Mouse (Mus musculus) testis, postnatal 10 days (tissue): ENCODE data around the gene Capn12.

ENCODE experiments used
- DNase-seq: peaks from one replicate; pipeline ENCODE4 v3.0.0; 2021; ENCODE audit warnings: low spot score

Capn12 gene

GRCm38 (mm10) chr7:28921178-28921577, 40.0 kb downstream of the Capn12 start:
- DNase-seq = no peak

GRCm38 (mm10) chr7:28921722-28922465, 40.7 kb downstream of the Capn12 start:
- no peak for DNase-seq

- DNase-seq = no peak
Observed at GRCm38 (mm10) chr7:28922606-28923005, 41.4 kb downstream of the Capn12 start.

DNA sequence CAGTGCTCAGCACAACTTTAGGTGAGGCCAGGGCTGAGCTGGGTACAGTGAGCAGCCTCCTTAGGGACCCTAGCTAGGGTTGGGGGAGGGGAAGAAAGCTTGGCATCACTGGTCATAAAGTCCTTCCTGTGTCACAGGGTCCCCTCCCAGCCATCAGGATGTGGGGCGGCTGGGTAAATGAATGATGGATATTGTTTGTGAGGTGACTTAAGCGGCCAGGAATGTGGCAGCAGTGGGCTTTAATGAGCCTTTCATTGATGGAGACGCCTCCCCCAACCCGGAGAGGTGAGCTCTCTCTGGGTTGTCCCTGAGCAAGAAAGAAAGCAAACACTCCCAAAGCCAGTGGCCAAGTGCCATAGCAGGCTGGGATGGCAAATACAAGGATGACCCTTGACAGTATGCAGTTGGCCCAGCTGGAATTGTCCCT, 42.7 kb downstream of the Capn12 start:
- DNase-seq = no peak

- DNase-seq = no peak
Observed at GRCm38 (mm10) chr7:28924802-28925201, 43.6 kb downstream of the Capn12 start.

GRCm38 (mm10) chr7:28925317-28925716, 44.1 kb downstream of the Capn12 start:
- peak; percentile 67 for DNase-seq

DNA sequence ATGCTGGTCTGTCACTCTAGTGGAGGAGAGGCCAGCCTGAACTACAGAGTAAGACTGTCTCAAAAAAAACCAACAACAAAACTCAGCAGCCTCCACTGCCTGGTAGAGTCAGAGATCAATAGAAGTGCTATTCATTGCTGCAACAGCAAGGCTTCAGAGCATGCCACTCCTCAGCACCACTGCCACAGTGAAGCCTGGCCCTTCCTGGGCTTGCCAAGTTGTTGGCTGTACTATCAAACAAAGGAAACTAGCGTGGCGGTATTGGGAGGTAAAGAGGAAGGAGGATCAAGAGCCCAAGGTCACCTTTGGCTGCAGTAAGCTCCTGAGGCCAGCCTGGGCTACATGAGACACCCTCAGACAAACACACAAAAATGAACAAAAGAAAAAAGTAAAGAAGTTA, 45.0 kb downstream of the Capn12 start:
- no peak for DNase-seq

DNA sequence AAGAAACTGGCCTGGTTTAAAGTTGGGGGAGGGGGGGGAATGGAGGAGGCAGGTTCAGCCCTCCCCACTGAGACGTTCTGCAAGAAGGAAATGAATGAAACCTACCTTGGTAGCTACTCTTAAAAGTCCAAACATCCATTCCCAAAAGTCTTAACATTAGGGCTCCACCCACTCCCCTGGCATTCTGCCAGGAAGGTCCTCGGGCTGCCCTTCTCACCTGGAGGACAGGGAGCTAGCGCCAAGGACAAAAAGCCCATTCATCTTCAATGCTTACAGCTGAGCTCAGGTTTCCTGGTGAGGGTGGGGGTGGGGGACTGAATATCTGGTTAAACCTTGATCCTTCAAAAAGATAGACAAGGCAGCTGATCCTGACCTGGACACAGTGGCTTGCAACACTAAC, 48.2 kb downstream of the Capn12 start:
- DNase-seq = no peak

DNA sequence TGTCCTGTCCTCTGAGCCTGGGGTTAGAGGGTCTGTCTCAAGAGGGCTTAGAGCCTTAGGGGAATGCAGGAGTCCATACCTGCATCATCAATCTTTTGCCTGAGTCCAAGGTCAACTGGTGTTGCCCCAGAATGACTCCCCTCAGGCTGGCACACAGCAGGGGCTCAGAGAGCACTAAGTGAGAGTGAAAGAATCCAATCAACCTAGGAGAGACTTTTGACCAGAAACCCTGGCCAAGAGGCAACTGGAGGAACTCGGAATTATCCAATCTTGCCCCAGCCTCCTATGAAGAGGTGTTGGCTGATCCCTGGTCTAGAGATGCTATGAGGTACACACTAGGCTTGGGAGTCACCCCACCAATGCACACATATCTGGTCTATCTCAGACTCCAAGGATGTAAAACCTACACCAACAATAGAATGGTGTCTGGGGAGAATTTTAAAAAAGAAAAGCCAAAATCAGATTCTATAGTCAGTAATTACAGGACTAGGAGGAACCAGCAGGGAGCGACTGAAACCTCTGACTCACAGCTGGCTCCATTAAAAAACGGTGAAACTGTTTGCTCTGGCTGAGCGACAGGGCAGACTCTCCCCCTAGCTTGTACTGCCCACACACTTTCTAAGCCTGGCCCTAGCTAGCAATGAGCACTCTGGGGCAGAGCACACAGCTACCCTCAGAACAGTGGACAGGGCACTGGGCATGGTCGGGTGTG, 49.3 kb downstream of the Capn12 start:
- no peak for DNase-seq

- no peak for DNase-seq
Observed at GRCm38 (mm10) chr7:28931032-28931694, 49.9 kb downstream of the Capn12 start.

GRCm38 (mm10) chr7:28931695-28932039, 50.4 kb downstream of the Capn12 start:
- DNase-seq = no peak

DNA sequence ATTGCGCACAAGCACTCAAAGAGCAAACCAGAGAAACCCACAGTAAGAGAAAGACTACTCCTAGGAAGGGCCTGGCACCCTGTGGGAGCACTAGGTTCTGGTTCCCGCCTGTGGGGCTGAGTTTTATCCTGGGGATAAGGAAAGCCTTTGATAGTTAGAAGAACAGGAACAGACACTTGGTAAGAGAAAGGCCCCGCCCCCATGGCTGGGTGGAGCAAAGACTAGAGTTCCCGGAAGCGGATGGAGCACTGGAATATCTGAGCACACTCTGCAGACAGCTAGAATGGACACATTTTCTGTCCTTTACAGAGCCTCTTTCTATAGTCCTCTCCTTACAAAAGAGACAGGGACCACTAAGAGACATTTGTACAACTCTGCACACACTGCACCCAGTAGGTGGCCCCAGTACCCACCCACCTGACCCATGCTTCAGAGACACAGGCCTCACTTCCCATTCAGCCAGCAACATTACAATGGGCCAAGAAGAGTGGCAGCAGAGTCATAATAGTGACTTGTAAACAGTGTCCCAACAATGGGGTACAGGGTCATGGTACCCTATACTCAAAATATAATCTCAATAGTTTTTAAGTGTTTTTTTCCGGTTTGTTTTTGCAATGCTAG, 51.3 kb downstream of the Capn12 start:
- DNase-seq = peak; percentile 71

DNA sequence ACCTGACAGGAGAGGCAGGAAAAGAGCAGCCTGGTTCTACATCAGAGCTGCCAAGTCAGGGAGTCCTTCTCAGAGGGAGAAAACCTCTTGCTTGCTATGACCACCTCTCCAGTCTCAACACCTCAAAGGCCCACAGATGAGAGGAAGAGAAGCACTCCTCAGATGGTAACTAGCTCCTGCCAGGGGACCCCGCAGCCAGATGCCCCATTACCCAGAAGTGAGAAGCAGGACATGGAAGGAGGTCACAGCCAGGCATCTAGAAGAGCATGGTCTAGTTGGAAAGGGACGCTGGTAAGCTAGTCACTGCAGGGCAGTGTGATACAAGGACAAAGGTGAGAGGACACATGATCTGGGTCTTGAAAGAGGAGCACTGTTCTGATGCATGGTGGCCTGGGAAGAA, 52.6 kb downstream of the Capn12 start:
- no peak for DNase-seq

DNA sequence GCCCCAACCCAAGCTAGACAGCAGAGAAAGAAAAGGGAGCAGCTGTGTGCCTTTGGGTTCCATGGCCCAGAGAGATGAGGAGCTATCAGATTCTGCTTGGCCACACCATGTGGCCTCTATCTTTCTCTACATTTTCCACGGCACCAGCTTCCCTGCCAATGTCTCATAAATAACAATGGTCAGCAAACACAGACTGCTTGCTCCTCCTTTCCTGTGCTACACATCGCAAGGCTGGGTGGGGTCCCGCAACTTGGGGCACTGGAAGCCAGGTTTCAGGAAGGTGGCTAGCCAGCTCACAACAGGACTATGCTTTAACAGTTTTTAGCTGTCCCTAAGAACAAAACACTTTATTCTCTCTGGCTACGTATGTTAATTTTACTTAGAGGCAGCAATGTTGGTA, 55.6 kb downstream of the Capn12 start:
- no peak for DNase-seq

DNA sequence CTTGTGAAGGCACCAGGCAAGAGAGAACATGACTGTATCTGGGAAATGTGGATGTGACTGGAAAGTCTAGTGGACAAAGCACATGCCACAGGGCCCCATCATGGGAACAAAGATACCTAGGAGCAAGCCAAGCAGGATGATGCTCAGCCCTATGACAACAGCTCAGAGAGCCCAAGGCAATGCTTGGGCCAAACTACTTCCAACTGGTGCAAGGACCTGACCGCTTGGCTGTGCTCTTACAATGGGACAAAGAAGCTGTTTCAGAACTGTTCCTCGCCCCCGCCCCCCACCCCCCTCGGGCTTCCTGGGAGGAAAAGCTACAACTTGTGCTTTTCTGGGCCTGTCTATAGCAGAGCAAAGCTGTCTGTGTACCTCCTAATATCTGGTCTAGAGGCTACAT, 57.4 kb downstream of the Capn12 start:
- no peak for DNase-seq

DNA sequence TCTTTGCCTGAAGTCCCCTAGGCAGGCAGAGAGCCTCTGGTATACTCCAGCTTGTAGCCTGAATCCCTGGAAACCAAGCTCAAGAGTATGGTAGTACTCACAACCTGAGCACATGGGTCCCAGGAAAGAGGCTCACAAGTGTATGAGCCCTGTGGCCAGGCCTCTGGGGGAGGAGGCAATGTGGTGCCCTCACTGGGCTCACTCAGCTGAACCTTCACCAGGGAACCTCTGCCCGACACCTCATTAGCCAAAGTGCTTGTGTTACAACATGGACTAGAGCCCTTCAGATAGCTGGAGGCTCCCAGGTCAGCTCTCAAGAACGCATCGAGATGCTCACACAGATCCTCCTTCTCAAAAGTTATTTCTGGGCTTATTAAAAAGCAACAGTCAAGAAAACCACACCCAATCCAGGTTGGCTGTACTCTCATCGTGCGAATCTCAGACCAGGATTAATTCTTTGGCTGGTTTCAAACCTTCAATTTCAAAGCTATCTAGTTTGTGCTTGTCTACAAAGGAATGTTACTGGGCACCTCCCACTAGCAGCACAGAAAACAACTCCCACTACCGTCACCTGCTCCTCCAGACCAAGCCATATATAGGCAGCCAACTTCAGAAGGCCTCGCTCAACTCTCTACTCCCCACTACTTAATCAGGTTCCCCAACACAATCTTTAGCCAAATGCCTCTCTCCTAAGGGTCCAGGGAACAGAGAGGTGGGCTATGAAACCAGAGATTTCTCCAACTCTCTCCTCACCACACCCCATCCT, 58.4 kb downstream of the Capn12 start:
- DNase-seq = no peak

- no peak for DNase-seq
Observed at GRCm38 (mm10) chr7:28941129-28941528, 59.9 kb downstream of the Capn12 start.

DNA sequence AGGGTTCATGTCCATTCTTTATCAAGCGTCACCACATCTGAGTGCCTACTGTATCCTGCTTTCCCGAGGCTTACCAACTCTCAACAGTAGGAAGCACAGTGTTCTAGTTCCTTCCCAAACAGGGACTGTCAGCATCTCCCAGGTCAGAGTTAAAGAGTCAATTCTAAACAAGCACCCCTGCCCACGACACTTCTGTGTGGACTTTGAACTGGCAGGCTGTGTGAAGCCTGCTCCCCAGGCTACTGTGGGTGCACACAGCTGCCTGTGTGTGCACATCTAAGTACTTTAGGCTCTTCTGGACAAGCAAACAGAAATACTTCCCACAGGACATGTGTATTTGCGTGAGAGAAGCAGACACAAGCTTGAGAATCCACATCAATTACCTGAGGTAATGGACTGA, 60.3 kb downstream of the Capn12 start:
- DNase-seq = no peak
